Comparison of ENCODE assay signal across 8 mouse cellular contexts in genomic region chr8:11007001-11007580, GRCm38 (mm10). TPM values are rescaled to one million over a fixed set of nuclear protein-coding genes. Genes with fewer than 3 reads are reported as not detected.
DNase-seq lines count a peak whose midpoint lies in the region; ATAC-seq and TF ChIP-seq lines count a peak whose summit lies in the region.

No protein-coding gene starts in this region.

- H3K4me2 ChIP-seq in forebrain, postnatal 0 days (ENCODE audit: low read depth) = peak overlapping the region; percentile 86
- peak overlapping the region; percentile 91 for H3K4me2 ChIP-seq in lung, embryonic 15.5 days

- H3K9me3 ChIP-seq in ES-E14 (ENCODE audit: control insufficient read depth, insufficient read depth, low read depth, low read length) = no peaks in the 10 kb centered on the region
- no peaks in the 10 kb centered on the region for H3K9me3 ChIP-seq in forebrain, postnatal 0 days (ENCODE audit: low read length)
- no peaks in the 10 kb centered on the region for H3K9me3 ChIP-seq in lung, embryonic 15.5 days

- peaks cover 4 to 30% of the 10 kb centered on the region in 2 experiments for H3K4me1 ChIP-seq in ES-E14 (ENCODE audit: control insufficient read depth in 2 of 2, insufficient read depth in 2 of 2, low read length in 2 of 2, poor library complexity in 1 of 2)
- H3K4me1 ChIP-seq in forebrain, postnatal 0 days (ENCODE audit: insufficient read depth) = peaks cover 42% of the 10 kb centered on the region
- peaks cover 56% of the 10 kb centered on the region for H3K4me1 ChIP-seq in lung, embryonic 15.5 days
- H3K4me1 ChIP-seq in olfactory bulb, adult 2 months (ENCODE audit: control insufficient read depth, insufficient read depth, low read length) = peaks cover 45% of the 10 kb centered on the region
- peaks cover 27% of the 10 kb centered on the region for H3K4me1 ChIP-seq in thymus, adult 2 months (replicated peaks; ENCODE audit: control insufficient read depth, insufficient read depth, low read length)

- in situ Hi-C loops in ES-E14 (cut with MboI; ENCODE audit: low sequenced_read_pairs in 2 of 2, unreplicated experiment in 2 of 2) = no loop called here

- no peak for TF ChIP-seq POLR2A in olfactory bulb, adult 2 months (IDR thresholded peaks at IDR 0.05; ENCODE audit: insufficient read depth, low read depth, low read length)
- TF ChIP-seq POLR2A in thymus, adult 2 months (IDR thresholded peaks at IDR 0.05; ENCODE audit: control insufficient read depth, extremely low read depth, insufficient read depth, low read length, poor library complexity) = no peak

- DNase-seq in ES-E14 (ENCODE audit: low read depth, low spot score) = peak; percentile 72
- peak; percentile 92 to 97 for DNase-seq in cerebellum, adult 18-20 months
- DNase-seq in forebrain, postnatal 0 days = peak; percentile 90
- DNase-seq in heart, postnatal 4 days = peak; percentile 91
- DNase-seq in layer of hippocampus, adult 9-10 months (ENCODE audit: low spot score) = peak; percentile 77
- DNase-seq in thymus, adult 2 months = peak; percentile 86

- no peak overlapping the region for H3K27ac ChIP-seq in ES-E14 (ENCODE audit: insufficient read depth, low read depth, low read length, poor library complexity, severe bottlenecking)
- peak overlapping the region; percentile 100 for H3K27ac ChIP-seq in forebrain, postnatal 0 days (ENCODE audit: low read depth, low read length)
- peak overlapping the region; percentile 98 for H3K27ac ChIP-seq in lung, embryonic 15.5 days
- H3K27ac ChIP-seq in olfactory bulb, adult 2 months (ENCODE audit: insufficient read depth, low read depth, low read length) = peak overlapping the region; percentile 40; the same call in 1 of the 2 replicates
- no peak overlapping the region for H3K27ac ChIP-seq in thymus, adult 2 months (ENCODE audit: control insufficient read depth, insufficient read depth, low read length)

- WGBS in forebrain, postnatal 0 days = 0% methylated on average over 49 of the region's 56 CpGs
- WGBS in lung, embryonic 15.5 days = 2% methylated on average over 51 of the region's 56 CpGs
- WGBS in olfactory bulb, adult 2 months = 0% methylated on average over 56 of the region's 56 CpGs
- WGBS in thymus, adult 2 months = under 1% methylated on average over 56 of the region's 56 CpGs

- peak overlapping the region; percentile 76 to 88 for H3K4me3 ChIP-seq in ES-E14 (ENCODE audit: insufficient read depth in 1 of 2, low read depth in 1 of 2, low read length in 2 of 2, poor library complexity in 1 of 2, severe bottlenecking in 1 of 2)
- H3K4me3 ChIP-seq in forebrain, postnatal 0 days (ENCODE audit: low read depth, low read length) = peak overlapping the region; percentile 84
- peak overlapping the region; percentile 68 for H3K4me3 ChIP-seq in lung, embryonic 15.5 days
- H3K4me3 ChIP-seq in olfactory bulb, adult 2 months (ENCODE audit: insufficient read depth, low read depth, low read length) = peak overlapping the region; percentile 83
- peak overlapping the region; percentile 69 for H3K4me3 ChIP-seq in thymus, adult 2 months (ENCODE audit: control insufficient read depth, insufficient read depth, low read length)

- H3K36me3 ChIP-seq in ES-E14 (ENCODE audit: control insufficient read depth, insufficient read depth, low read length, poor library complexity, severe bottlenecking) = peaks cover 11% of the 10 kb centered on the region; the same call in 1 of the 2 replicates
- H3K36me3 ChIP-seq in forebrain, postnatal 0 days (ENCODE audit: insufficient read depth) = no peaks in the 10 kb centered on the region; the same call in 1 of the 2 replicates
- H3K36me3 ChIP-seq in lung, embryonic 15.5 days = no peaks in the 10 kb centered on the region
- no peaks in the 10 kb centered on the region for H3K36me3 ChIP-seq in thymus, adult 2 months (ENCODE audit: control insufficient read depth, insufficient read depth, low read length)

- H3K27me3 ChIP-seq in forebrain, postnatal 0 days (ENCODE audit: insufficient read depth, low read length) = no peaks in the 10 kb centered on the region
- H3K27me3 ChIP-seq in lung, embryonic 15.5 days = peaks cover 3% of the 10 kb centered on the region; the same call in 1 of the 2 replicates
- H3K27me3 ChIP-seq in thymus, adult 2 months (ENCODE audit: control insufficient read depth, insufficient read depth, low read length) = no peaks in the 10 kb centered on the region

- peak; percentile 84 for TF ChIP-seq CTCF in forebrain, postnatal 0 days (IDR thresholded peaks at IDR 0.05; ENCODE audit: low read depth)
- TF ChIP-seq CTCF in olfactory bulb, adult 2 months (IDR thresholded peaks at IDR 0.05; ENCODE audit: insufficient read depth, low read depth, low read length) = peak; percentile 90; the same call in 1 of the 2 replicates
- TF ChIP-seq CTCF in thymus, adult 2 months (IDR thresholded peaks at IDR 0.05; ENCODE audit: borderline replicate concordance, control insufficient read depth, extremely low read depth, insufficient read depth, low read length, poor library complexity) = peak; percentile 91; the same call in 1 of the 2 replicates

- ATAC-seq in forebrain, postnatal 0 days = peak; percentile 30
- ATAC-seq in lung, embryonic 15.5 days (ENCODE audit: borderline replicate concordance, extremely low read depth, low FRiP score, low TSS enrichment) = peak; percentile 58

- H3K9ac ChIP-seq in ES-E14 (ENCODE audit: insufficient read depth, low read depth, low read length, poor library complexity, severe bottlenecking) = peak overlapping the region; percentile 85
- H3K9ac ChIP-seq in forebrain, postnatal 0 days = peak overlapping the region; percentile 99
- peak overlapping the region; percentile 69 for H3K9ac ChIP-seq in lung, embryonic 15.5 days

TF ChIP-seq in ES-E14, 5 proteins besides CTCF, POLR2A, EP300 and RAD21:
- TF ChIP-seq ZC3H11A (IDR thresholded peaks at IDR 0.05; ENCODE audit: borderline replicate concordance, low read depth, low read length) (peak; percentile 42; the same call in 1 of the 2 replicates), CHD2 (IDR thresholded peaks at IDR 0.05; ENCODE audit: low read depth, low read length) (no peak)
TF ChIP-seq in ES-E14: peak in this region for 1.

RNA-seq across cellular contexts. Expression of gene Irs2, which starts 1.2 kb away (rescaled TPM):
- 11.6 and 13.9 TPM in 2 replicates for total RNA-seq in ES-E14 (2012; rRNA removed)
- 28.2 and 37.3 TPM in 2 replicates for total RNA-seq in forebrain, postnatal 0 days (2014; rRNA removed)
- 5.5 and 7.6 TPM in 2 replicates for polyA plus RNA-seq in forebrain, postnatal 0 days (2015; fragmentation: Nextera tagmentation; extraction: Ambion mirVana)
- total RNA-seq in heart, postnatal 4 days (2021) = 10 to 100 TPM; 39.5 to 47.6 TPM
- 4.1 TPM in 2 replicates for polyA plus RNA-seq in lung, embryonic 15.5 days (2015; fragmentation: Nextera tagmentation; extraction: Ambion mirVana)
- polyA plus RNA-seq in olfactory bulb, adult 2 months (2012; ENCODE audit: insufficient read depth, insufficient read length, low replicate concordance, missing spikeins) = not detected in 2 replicates
- 17.1 and 20.4 TPM in 2 replicates for polyA plus RNA-seq in thymus, adult 2 months (2012; rRNA removed)

Comparison
In these comparisons a context has a peak if more than half of its experiments do, and no peak if none do; other contexts are left out.
1. H3K27ac ChIP-seq: peak in forebrain, postnatal 0 days (single experiment), lung, embryonic 15.5 days (single experiment) and olfactory bulb, adult 2 months (single experiment); none in ES-E14 (single experiment) and thymus, adult 2 months (single experiment).
2. Peak in every context shown above with its lines, with median percentiles within 50 percentile points of each other: DNase-seq, H3K4me3 ChIP-seq, H3K9ac ChIP-seq and CTCF ChIP-seq.